In the genomic region with DNA sequence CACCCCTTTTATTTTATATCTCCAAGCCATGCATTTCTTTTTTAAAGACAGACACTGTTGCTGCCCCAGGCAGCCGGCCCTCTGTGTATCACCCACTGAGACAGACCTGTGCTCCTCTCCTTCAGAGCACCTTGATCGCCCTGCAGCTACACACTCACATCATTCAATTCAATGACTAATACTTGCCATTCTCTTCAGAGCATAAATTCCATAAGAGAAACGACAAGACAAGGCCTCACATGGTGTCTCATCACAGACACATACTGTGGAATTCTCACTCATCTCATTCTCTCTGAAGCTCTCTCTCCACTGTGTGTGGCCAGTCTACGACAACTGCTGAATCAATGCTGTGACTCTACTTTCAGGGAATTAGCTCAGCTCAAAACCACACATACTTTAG, we compare ENCODE assay signal across 29 mouse cellular contexts.
DNase-seq lines count a peak whose midpoint lies in the region; ATAC-seq and TF ChIP-seq lines count a peak whose summit lies in the region.
"Had no signal": no experiment of that assay in that cellular context is flagged by ENCODE, and none has a peak within 500 bp of the region (broad histone marks: within the 10 kb centered on the region; RNA-seq: fewer than 3 reads in every experiment).

No protein-coding gene starts in this region.

- H3K27me3 ChIP-seq in spleen, adult 2 months (ENCODE audit: control insufficient read depth, insufficient read depth, low read length) = no peaks in the 10 kb centered on the region
- H3K27me3 ChIP-seq: embryonic facial prominence, embryonic 13.5 days; forebrain, embryonic 12.5 days; heart, embryonic 13.5 days; intestine, embryonic 15.5 days had no signal

- ATAC-seq in activated CD4-positive, CD25-positive, alpha-beta regulatory T cell, adult 4 months = peak; percentile 22
- ATAC-seq: forebrain, embryonic 16.5 days; hindbrain, postnatal 0 days; intestine, embryonic 15.5 days had no signal

- WGBS in spleen, adult 2 months = 68% methylated on average over 4 of the region's 4 CpGs

- no peak overlapping the region for H3K4me3 ChIP-seq in spleen, adult 2 months (ENCODE audit: extremely low read depth, insufficient read depth, insufficient read length)
- H3K4me3 ChIP-seq: embryonic facial prominence, embryonic 10.5 days; embryonic facial prominence, embryonic 13.5 days; erythroblast, embryonic 14.5 days; forebrain, embryonic 12.5 days; heart, adult 2 months; heart, embryonic 10.5 days; heart, embryonic 13.5 days; intestine, embryonic 15.5 days had no signal

- peak overlapping the region; percentile 75 for H3K27ac ChIP-seq in spleen, adult 2 months (ENCODE audit: insufficient read depth, low read length)
- H3K27ac ChIP-seq: embryonic facial prominence, embryonic 10.5 days; embryonic facial prominence, embryonic 13.5 days; forebrain, embryonic 12.5 days; heart, adult 2 months; heart, embryonic 10.5 days; heart, embryonic 13.5 days; hindbrain, embryonic 14.5 days; hindbrain, postnatal 0 days; intestine, embryonic 15.5 days had no signal

- H3K4me1 ChIP-seq in spleen, adult 2 months (ENCODE audit: control insufficient read depth, insufficient read depth, insufficient read length) = no peaks in the 10 kb centered on the region; the same call in 1 of the 2 replicates
- H3K4me1 ChIP-seq: embryonic facial prominence, embryonic 10.5 days; embryonic facial prominence, embryonic 13.5 days; forebrain, embryonic 12.5 days; heart, embryonic 10.5 days; heart, embryonic 13.5 days; intestine, embryonic 15.5 days had no signal

- H3K36me3 ChIP-seq in spleen, adult 2 months (ENCODE audit: control insufficient read depth, insufficient read depth, low read length) = no peaks in the 10 kb centered on the region
- H3K36me3 ChIP-seq: embryonic facial prominence, embryonic 10.5 days; embryonic facial prominence, embryonic 13.5 days; forebrain, embryonic 12.5 days; heart, embryonic 10.5 days; heart, embryonic 13.5 days; intestine, embryonic 15.5 days had no signal

- DNase-seq in spleen, adult 2 months (ENCODE audit: low read depth in 1 of 2, low spot score in 2 of 2) = no peak
- DNase-seq in spleen, postnatal 4 days (ENCODE audit: low spot score in 2 of 2) = no peak
- peak; percentile 60 for DNase-seq in CD4-positive helper T cell, adult 2 months (ENCODE audit: low read depth, low spot score)
- DNase-seq in naive thymus-derived CD4-positive, alpha-beta T cell, adult 2 months (ENCODE audit: low read depth) = peak; percentile 66
- no peak for DNase-seq in yolk sac, embryonic 10.5 days (ENCODE audit: low spot score)
- no peak for DNase-seq in Muller cell, postnatal 12 days (ENCODE audit: inconsistent ontology term)
- DNase-seq: adrenal gland, adult 2 months; adrenal gland, postnatal 14 days; cerebellum, adult 11-12 months; cerebellum, adult 8-10 months; cerebellum, postnatal 10 days; cerebellum, postnatal 36 days; embryo, embryonic 11 days; gastrocnemius, postnatal 10 days; gastrocnemius, postnatal 36 days; heart, adult 2 months; heart, postnatal 14 days; heart, postnatal 4 days had no signal

- no peak for TF ChIP-seq POLR2A in spleen, adult 2 months (IDR thresholded peaks at IDR 0.05; ENCODE audit: low read depth, low read length)

- TF ChIP-seq CTCF in spleen, adult 2 months (IDR thresholded peaks at IDR 0.05; ENCODE audit: extremely low read depth, insufficient read depth, insufficient read length, insufficient replicate concordance) = no peak

Comparison
In these comparisons a context has a peak if more than half of its experiments do, and no peak if none do; other contexts are left out.
1. DNase-seq: peak in CD4-positive helper T cell, adult 2 months (single experiment) and naive thymus-derived CD4-positive, alpha-beta T cell, adult 2 months (single experiment); none in spleen, adult 2 months (0 of 2), spleen, postnatal 4 days (0 of 2), yolk sac, embryonic 10.5 days (single experiment) and Muller cell, postnatal 12 days (single experiment).